Mouse (Mus musculus): ENCODE measurements at regions not wholly inside any gene's neighbourhood (a gene's known extent, or its start where the extent isn't known, plus 50 kb on each side); places are given as distances from the start of the nearest gene placed in this dataset.

DNA sequence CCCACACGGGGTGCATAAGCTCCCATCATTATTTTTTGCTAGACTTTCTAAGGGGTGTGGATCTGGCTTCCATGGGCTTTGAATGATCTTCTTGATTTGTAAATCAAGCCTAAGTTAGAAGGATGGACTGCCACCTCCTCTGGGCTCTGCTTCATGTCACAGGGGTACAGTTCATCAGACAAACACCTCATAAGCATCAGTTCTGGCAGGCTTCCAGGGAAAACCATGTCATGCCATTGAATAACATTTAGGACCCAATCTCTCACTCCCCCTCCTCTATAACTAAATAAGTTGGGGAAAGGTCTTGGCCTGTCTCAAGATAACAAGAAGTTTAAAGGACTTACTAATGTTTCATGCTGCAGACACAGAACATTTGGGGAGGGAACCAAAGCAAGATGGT, 115.0 kb downstream of the Gm10295 start:
- Histone ChIP-seq H3K9me3 (replicated peaks) (no peaks in the 10 kb centered on the region), H3K27me3 (no peaks in the 10 kb centered on the region), H3K27ac (no peak overlapping the region), H3K36me3 (no peaks in the 10 kb centered on the region), H3K4me1 (replicated peaks) (peaks cover 21% of the 10 kb centered on the region), H3K9ac (no peak overlapping the region), H3K4me2 (no peak overlapping the region), H3K4me3 (no peak overlapping the region)
- ATAC-seq (replicated peaks; ENCODE audit: insufficient number of reproducible peaks, insufficient read depth, low FRiP score, low read depth), result no peak
- WGBS, result 38% methylated on average over 1 of the region's 1 CpGs

GRCm38 (mm10) chr7:71234176-71234769, 117.0 kb downstream of the Gm10295 start:
- Histone ChIP-seq H3K27ac (0 out of 2 replicates have a peak overlapping the region, but pooled peaks have one; percentile 0), H3K27me3 (no peaks in the 10 kb centered on the region), H3K4me2 (no peak overlapping the region), H3K9ac (no peak overlapping the region), H3K36me3 (no peaks in the 10 kb centered on the region), H3K4me1 (replicated peaks) (peaks cover 17% of the 10 kb centered on the region), H3K4me3 (no peak overlapping the region), H3K9me3 (replicated peaks) (no peaks in the 10 kb centered on the region)
- ATAC-seq (replicated peaks; ENCODE audit: insufficient number of reproducible peaks, insufficient read depth, low FRiP score, low read depth), result no peak
- 74% methylated on average over 5 of the region's 5 CpGs for WGBS

DNA sequence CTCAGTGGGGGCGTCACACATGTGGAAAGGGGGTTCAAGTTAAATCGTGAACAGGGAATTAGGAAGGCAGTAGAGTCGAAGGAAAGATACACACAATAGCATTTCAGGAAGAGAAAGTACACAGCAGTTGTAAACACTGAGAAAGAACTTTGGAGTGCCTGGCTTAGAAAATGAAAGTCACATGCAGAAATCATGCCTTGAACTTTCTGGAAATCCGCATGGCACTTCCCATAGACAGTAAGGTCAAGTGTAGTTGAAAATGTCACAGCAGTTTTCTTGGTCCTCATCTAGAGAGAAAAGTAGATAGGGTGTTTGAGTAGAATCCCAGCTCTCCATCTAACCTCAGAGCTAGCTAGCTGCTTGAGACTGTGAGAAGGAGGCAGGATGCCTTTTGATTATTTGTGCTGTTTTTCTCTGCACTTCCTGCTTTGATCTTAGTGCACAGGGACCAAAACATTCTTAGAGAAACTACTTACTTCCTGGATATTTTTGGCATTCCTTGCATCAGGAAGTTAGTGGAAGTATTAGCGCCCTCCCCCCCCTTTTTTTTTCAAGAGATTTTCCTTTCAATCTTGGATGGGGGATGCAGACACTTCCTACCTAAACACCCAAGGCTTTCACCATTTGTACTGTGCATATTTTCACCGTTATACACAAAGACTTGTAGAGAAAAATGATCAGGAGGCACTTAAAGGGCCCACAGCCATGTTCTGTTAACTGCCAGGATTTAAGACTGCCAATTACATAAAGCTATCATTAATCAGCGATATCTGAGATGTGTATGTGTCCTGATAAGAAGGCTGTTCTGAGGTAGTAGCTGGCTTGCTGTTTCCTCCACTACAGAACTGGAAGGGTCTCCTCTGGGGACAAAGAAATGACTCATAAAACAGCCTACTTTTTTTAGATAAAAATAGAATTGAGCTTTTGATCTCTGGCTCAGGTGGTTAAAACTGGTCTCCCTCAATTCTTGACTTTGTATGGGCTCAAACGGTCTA, 118.2 kb downstream of the Gm10295 start:
- Histone ChIP-seq H3K4me1 (replicated peaks) (peaks cover 15% of the 10 kb centered on the region), H3K4me2 (no peak overlapping the region), H3K36me3 (no peaks in the 10 kb centered on the region), H3K27me3 (no peaks in the 10 kb centered on the region), H3K9me3 (replicated peaks) (no peaks in the 10 kb centered on the region), H3K4me3 (no peak overlapping the region), H3K27ac (peak overlapping the region; percentile 6; the same call in 1 of the 2 replicates), H3K9ac (no peak overlapping the region)
- ATAC-seq (replicated peaks; ENCODE audit: insufficient number of reproducible peaks, insufficient read depth, low FRiP score, low read depth), result no peak
- 68% methylated on average over 8 of the region's 8 CpGs for WGBS

- ATAC-seq (replicated peaks; ENCODE audit: insufficient number of reproducible peaks, insufficient read depth, low FRiP score, low read depth), result peak; percentile 92
- Histone ChIP-seq H3K4me3 (no peak overlapping the region), H3K9me3 (replicated peaks) (no peaks in the 10 kb centered on the region), H3K27ac (peak overlapping the region; percentile 74), H3K27me3 (no peaks in the 10 kb centered on the region), H3K9ac (no peak overlapping the region), H3K4me2 (no peak overlapping the region), H3K4me1 (replicated peaks) (peaks cover 7% of the 10 kb centered on the region), H3K36me3 (no peaks in the 10 kb centered on the region)
- WGBS, result 38% methylated on average over 4 of the region's 4 CpGs
Observed at GRCm38 (mm10) chr7:71230901-71231477, 120.3 kb downstream of the Gm10295 start.

DNA sequence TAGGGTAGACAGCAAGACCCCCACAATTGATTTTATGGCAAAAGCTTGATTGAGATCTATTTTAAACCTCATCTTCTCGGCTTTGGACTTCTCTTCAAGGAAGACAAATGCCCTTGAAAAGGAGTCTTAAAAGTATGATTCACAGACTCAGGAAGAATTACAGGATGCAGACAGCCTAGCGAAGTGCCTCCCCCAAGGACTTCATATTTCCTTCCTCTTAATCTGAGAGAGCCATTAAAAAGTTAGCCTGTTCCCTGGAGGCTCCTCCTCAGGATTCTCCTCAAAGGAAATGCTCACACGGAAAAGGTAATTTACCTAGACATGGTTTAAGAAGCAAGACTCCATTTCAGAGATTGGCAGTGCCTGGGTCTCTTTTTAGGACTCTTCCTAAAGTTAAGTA, 122.1 kb downstream of the Gm10295 start:
- Histone ChIP-seq H3K4me1 (replicated peaks) (peaks cover 4% of the 10 kb centered on the region; the same call in 1 of the 2 replicates), H3K27me3 (no peaks in the 10 kb centered on the region), H3K9ac (no peak overlapping the region), H3K4me3 (no peak overlapping the region), H3K9me3 (replicated peaks) (no peaks in the 10 kb centered on the region), H3K36me3 (no peaks in the 10 kb centered on the region), H3K27ac (peak overlapping the region; percentile 31; the same call in 1 of the 2 replicates), H3K4me2 (no peak overlapping the region)
- ATAC-seq (replicated peaks; ENCODE audit: insufficient number of reproducible peaks, insufficient read depth, low FRiP score, low read depth), result no peak
- WGBS, result 52% methylated on average over 3 of the region's 3 CpGs

DNA sequence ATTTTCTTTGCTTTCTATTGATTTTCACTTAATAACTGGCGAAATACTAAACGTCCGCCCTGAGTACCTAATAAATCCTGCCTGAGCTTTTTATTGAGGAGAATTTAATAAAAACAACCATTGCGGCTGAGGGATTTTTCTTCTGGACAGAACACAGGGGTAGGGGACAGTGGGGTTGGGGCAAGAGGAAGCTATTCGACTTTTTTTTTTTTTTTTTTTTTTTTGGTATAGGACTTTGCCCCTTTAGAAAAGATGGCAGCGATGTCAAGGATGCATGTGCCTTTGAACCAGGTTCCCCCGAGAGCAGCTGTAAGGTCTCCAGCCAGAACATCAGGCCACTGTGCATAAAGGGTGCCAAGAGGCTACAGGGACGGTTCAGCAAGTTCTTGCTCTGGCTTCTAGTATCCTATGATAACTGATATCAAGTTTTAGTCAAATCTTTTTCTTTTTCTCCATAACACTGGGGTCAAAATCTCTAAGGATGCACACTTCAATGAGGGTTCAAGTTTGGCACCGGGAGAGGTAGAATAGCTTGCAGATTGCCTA, 126.9 kb downstream of the Gm10295 start:
- no peaks in the 10 kb centered on the region for H3K9me3 ChIP-seq (replicated peaks)
- no peaks in the 10 kb centered on the region for H3K36me3 ChIP-seq
- H3K9ac ChIP-seq, result no peak overlapping the region
- H3K4me2 ChIP-seq, result no peak overlapping the region
- no peak for ATAC-seq (replicated peaks; ENCODE audit: insufficient number of reproducible peaks, insufficient read depth, low FRiP score, low read depth)
- H3K27ac ChIP-seq, result no peak overlapping the region
- H3K27me3 ChIP-seq, result no peaks in the 10 kb centered on the region
- no peaks in the 10 kb centered on the region for H3K4me1 ChIP-seq (replicated peaks)
- H3K4me3 ChIP-seq, result no peak overlapping the region
- WGBS, result 73% methylated on average over 9 of the region's 9 CpGs

DNA sequence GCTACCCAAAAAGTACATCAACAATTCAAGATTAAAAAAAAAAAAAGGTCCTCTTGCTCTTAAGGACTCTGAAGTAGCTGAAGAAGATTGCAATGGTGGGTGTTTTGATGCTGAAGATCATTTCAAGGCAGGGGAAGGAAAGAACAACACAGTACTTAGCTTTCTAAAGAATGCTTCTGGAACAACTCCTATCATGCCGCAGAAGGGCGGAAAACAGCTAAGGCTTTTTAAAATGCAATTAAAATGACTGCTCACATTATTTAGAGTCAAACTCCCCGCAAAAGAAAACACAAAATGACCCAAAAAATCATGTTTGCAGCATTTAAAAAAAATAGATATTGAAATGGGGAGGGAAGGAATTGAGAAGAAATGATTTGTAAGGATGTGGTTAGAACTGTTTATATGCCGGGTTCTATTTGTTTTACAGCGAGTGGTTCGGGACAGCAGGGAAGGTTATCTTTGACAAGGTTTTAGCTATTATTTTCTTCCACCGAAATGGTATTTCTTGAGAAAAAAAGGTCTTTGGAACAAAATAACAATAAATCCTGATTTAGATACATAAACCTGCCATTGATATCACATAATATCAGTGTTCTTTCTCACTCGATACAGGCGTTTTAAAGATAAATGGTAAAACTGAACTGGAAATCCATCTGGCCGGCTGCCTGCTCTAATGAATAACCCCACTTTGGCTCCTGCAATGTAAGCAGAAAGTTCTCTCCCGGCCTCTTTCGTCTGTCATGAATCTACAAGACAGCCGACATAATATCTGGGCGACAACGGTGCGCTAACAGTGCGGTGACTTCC, 127.6 kb downstream of the Gm10295 start:
- H3K4me2 ChIP-seq, result no peak overlapping the region
- no peaks in the 10 kb centered on the region for H3K9me3 ChIP-seq (replicated peaks)
- no peaks in the 10 kb centered on the region for H3K27me3 ChIP-seq
- H3K36me3 ChIP-seq, result no peaks in the 10 kb centered on the region
- no peak overlapping the region for H3K27ac ChIP-seq
- no peak overlapping the region for H3K4me3 ChIP-seq
- ATAC-seq (replicated peaks; ENCODE audit: insufficient number of reproducible peaks, insufficient read depth, low FRiP score, low read depth), result no peak
- H3K9ac ChIP-seq, result no peak overlapping the region
- 70% methylated on average over 17 of the region's 17 CpGs for WGBS
- no peaks in the 10 kb centered on the region for H3K4me1 ChIP-seq (replicated peaks)

- WGBS, result 68% methylated on average over 7 of the region's 7 CpGs
- Histone ChIP-seq H3K9me3 (replicated peaks) (no peaks in the 10 kb centered on the region), H3K4me1 (replicated peaks) (peaks cover 7% of the 10 kb centered on the region), H3K4me2 (no peak overlapping the region), H3K36me3 (no peaks in the 10 kb centered on the region), H3K27me3 (no peaks in the 10 kb centered on the region), H3K27ac (0 out of 2 replicates have a peak overlapping the region, but pooled peaks have one; percentile 15), H3K4me3 (no peak overlapping the region), H3K9ac (no peak overlapping the region)
- ATAC-seq (replicated peaks; ENCODE audit: insufficient number of reproducible peaks, insufficient read depth, low FRiP score, low read depth), result no peak
Observed at GRCm38 (mm10) chr7:71217344-71217743, 133.9 kb downstream of the Gm10295 start.

DNA sequence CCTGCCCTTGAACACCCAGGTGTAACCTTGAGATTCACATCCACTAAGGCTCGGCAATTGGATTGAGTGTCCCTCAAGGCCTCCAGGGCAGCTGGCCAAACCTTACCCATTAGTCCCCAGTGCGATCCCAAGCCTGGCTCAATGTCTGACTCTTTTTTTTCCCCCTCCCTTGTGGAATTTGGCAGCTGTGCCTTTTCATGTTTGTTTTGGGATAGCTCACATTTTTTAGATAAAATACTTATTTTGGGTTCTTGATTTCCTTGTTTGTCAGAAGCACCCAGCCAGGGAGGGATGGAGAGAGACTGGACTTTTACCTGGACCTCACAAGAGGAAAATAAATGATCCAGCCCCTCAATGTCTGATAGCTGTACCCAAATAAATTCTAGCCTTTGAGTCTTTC, 134.5 kb downstream of the Gm10295 start:
- no peak for ATAC-seq (replicated peaks; ENCODE audit: insufficient number of reproducible peaks, insufficient read depth, low FRiP score, low read depth)
- H3K9ac ChIP-seq, result no peak overlapping the region
- H3K36me3 ChIP-seq, result no peaks in the 10 kb centered on the region
- no peak overlapping the region for H3K4me2 ChIP-seq
- no peaks in the 10 kb centered on the region for H3K27me3 ChIP-seq
- H3K27ac ChIP-seq, result 0 out of 2 replicates have a peak overlapping the region, but pooled peaks have one; percentile 15
- 14% methylated on average over 2 of the region's 2 CpGs for WGBS
- H3K4me1 ChIP-seq (replicated peaks), result peaks cover 7% of the 10 kb centered on the region
- no peak overlapping the region for H3K4me3 ChIP-seq
- no peaks in the 10 kb centered on the region for H3K9me3 ChIP-seq (replicated peaks)

DNA sequence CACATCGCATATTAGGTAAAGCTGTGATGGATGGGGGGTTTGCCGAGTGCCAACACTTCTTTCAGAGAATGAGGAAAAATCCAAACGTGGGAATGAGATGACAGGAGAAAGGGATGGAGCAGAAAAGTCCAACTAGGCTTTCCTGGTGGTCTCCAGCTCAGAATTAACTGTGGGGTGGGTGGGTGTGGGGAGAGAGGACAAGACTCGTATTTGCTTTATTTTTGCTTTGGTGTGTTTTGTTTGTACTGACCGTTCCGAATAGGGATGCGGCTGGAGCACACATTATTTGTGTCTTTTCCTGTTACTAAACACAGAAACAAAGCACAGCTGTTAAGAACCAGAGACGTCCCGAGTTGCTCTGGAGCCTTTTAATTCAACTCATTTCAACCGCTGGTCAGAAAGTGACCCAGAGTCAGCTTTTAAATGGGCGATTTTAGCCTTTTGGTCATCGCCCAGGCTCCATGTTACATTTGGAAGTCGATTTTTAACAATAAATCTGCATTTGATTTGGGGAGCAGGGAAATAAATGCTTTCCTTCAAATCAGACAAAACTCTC, 136.7 kb downstream of the Gm10295 start:
- H3K4me1 ChIP-seq (replicated peaks), result peaks cover 7% of the 10 kb centered on the region
- no peak for ATAC-seq (replicated peaks; ENCODE audit: insufficient number of reproducible peaks, insufficient read depth, low FRiP score, low read depth)
- H3K4me3 ChIP-seq, result no peak overlapping the region
- WGBS, result 72% methylated on average over 13 of the region's 13 CpGs
- no peaks in the 10 kb centered on the region for H3K9me3 ChIP-seq (replicated peaks)
- no peak overlapping the region for H3K4me2 ChIP-seq
- no peaks in the 10 kb centered on the region for H3K27me3 ChIP-seq
- no peak overlapping the region for H3K27ac ChIP-seq
- H3K9ac ChIP-seq, result no peak overlapping the region
- no peaks in the 10 kb centered on the region for H3K36me3 ChIP-seq

Measured in heart, embryonic 15.5 days (tissue).